Mouse (Mus musculus) forebrain, embryonic 10.5 days (tissue): ENCODE data around the gene Impdh1. TPM values are rescaled to one million over a fixed set of nuclear protein-coding genes. Genes with fewer than 3 reads are reported as not detected.

ENCODE experiments used
- DNase-seq: peaks from one replicate; pipeline ENCODE4 v3.0.0-alpha.2; 2017; ENCODE audit warnings: low spot score; ENCODE audit errors: extremely low spot score
- H3K27ac ChIP-seq: fragments of 300-500 bp; sonication (generic); 2 replicates; pipeline ENCODE4 v1.5.1; 2016; ENCODE audit warnings: mild to moderate bottlenecking
- H3K27me3 ChIP-seq: fragments of 300-500 bp; sonication (generic); 2 replicates; pipeline ENCODE4 v1.6.1; 2016; ENCODE audit warnings: mild to moderate bottlenecking; ENCODE audit not compliant: poor library complexity, severe bottlenecking
- H3K36me3 ChIP-seq: fragments of 300-500 bp; sonication (generic); replicated peaks from 2 replicates; pipeline ENCODE4 v1.6.1; 2016; ENCODE audit warnings: mild to moderate bottlenecking, moderate library complexity
- H3K4me1 ChIP-seq: fragments of 300-500 bp; sonication (generic); 2 replicates; pipeline ENCODE4 v1.6.1; 2016
- H3K4me3 ChIP-seq: fragments of 300-500 bp; sonication (generic); 2 replicates; pipeline ENCODE4 v1.5.1; 2016; ENCODE audit warnings: mild to moderate bottlenecking, moderate library complexity
- H3K9me3 ChIP-seq: fragments of 300-500 bp; sonication (generic); 2 replicates; pipeline ENCODE4 v1.6.1; 2016; ENCODE audit warnings: mild to moderate bottlenecking, moderate library complexity
- WGBS: fragments of 180-500 bp; shearing (Covaris S2); methylation state at CpG from one replicate; pipeline ENCODE4 v1.1.7; 2016; 5-methylcytosine and 5-hydroxymethylcytosine counted together
- polyA plus RNA-seq: library from polyadenylated mRNA; unstranded; fragments of >200 nt; fragmentation: Nextera tagmentation; extraction: Ambion mirVana; gene quantifications from 2 replicates; pipeline ENCODE4 v1.2.1, GENCODE M21; 2016

Gene Impdh1
- polyA plus RNA-seq, 1 experiment from 2014 or later = 39.6 TPM

DNA sequence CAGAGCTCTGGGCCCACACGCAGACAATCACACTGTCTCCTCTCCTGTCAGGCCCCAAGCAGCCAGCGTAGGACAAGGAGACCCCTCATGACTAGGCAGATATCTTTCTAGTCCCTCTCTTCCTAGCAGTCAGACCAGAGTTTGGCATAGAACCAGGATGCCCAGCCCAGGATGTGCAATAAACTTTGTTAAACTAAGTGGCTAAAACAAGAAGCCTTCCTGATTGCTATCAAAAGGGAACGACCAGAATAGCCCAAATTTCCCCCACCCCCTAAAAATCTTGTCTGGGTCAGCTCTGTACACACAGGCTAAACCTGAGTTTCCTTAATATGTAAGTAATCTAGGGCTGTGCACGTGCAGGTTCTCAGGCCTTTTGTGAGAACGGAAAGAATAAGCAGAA is 8.0 kb downstream of the Impdh1 start:
- Histone ChIP-seq H3K4me3 (no peak overlapping the region), H3K27me3 (peaks cover 8% of the 10 kb centered on the region), H3K9me3 (no peaks in the 10 kb centered on the region), H3K4me1 (peaks cover 34% of the 10 kb centered on the region), H3K27ac (no peak overlapping the region), H3K36me3 (peaks cover 34% of the 10 kb centered on the region)
- WGBS = 88% methylated on average over 5 of the region's 5 CpGs
- peak; percentile 12 for DNase-seq

DNA sequence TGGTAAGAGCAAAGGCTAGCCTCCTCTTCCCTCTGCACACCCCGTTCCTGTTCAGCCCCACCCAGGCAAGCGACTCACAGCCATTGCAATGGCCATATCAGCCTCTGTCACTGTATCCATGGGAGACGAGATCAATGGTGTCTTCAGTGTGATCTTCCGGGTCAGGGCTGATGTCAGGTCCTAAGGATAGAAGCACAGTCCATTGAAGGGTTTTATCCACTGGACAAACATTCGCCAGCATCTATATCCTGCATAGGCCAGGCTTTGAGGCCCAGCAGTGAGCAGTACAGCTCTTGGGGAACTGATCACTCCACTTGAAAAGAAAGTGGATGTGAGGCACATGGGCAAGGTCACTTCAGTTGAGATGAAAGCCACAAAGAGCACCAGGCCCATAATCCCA is 9.1 kb downstream of the Impdh1 start:
- H3K4me3 ChIP-seq = no peak overlapping the region
- no peaks in the 10 kb centered on the region for H3K27me3 ChIP-seq
- peaks cover 25% of the 10 kb centered on the region for H3K4me1 ChIP-seq
- no peak overlapping the region for H3K27ac ChIP-seq
- 87% methylated on average over 5 of the region's 5 CpGs for WGBS
- H3K36me3 ChIP-seq = peaks cover 45% of the 10 kb centered on the region
- H3K9me3 ChIP-seq = no peaks in the 10 kb centered on the region
- DNase-seq = peak; percentile 9

DNA sequence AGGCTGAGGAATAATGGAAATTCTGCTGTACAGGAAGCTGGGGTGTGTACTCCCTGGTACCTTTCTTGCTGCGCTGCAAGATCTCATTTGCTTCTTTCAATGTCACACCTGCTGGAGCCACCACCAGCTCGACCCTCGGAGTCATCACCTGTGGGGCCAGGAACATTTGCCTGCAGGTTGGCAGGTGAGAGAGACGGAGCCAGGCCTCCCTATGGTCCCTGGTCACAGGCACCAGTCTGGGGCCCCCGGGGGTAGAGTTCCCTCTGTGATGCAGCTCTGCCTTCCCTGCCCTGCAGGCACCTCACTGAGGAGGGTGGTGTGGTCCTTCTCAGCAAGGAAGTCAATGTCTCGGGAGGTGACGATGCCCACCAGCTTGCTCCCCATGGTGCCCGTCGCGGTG is 10.2 kb downstream of the Impdh1 start:
- no peaks in the 10 kb centered on the region for H3K9me3 ChIP-seq
- H3K4me3 ChIP-seq = no peak overlapping the region
- H3K36me3 ChIP-seq = peaks cover 55% of the 10 kb centered on the region
- peak; percentile 11 for DNase-seq
- no peak overlapping the region for H3K27ac ChIP-seq
- 91% methylated on average over 10 of the region's 10 CpGs for WGBS
- peaks cover 3% of the 10 kb centered on the region; the same call in 1 of the 2 replicates for H3K27me3 ChIP-seq
- H3K4me1 ChIP-seq = peaks cover 14% of the 10 kb centered on the region

- peaks cover 62% of the 10 kb centered on the region for H3K36me3 ChIP-seq
- WGBS = 64% methylated on average over 15 of the region's 15 CpGs
- peak; percentile 70 for DNase-seq
These were observed 11.1 kb downstream of the Impdh1 start for GRCm38 (mm10) chr6:29204932-29205614.

GRCm38 (mm10) chr6:29203861-29204585 is 12.1 kb downstream of the Impdh1 start:
- H3K9me3 ChIP-seq = no peaks in the 10 kb centered on the region
- 88% methylated on average over 6 of the region's 6 CpGs for WGBS
- peaks cover 62% of the 10 kb centered on the region for H3K36me3 ChIP-seq
- no peak for DNase-seq
- peaks cover 23% of the 10 kb centered on the region for H3K27me3 ChIP-seq
- H3K27ac ChIP-seq = no peak overlapping the region
- H3K4me1 ChIP-seq = peaks cover 17% of the 10 kb centered on the region
- H3K4me3 ChIP-seq = no peak overlapping the region

More at GRCm38 (mm10) chr6:29204932-29205614, 11.1 kb downstream of the Impdh1 start:
- H3K4me3 ChIP-seq = no peak overlapping the region
- H3K27me3 ChIP-seq = peaks cover 12% of the 10 kb centered on the region
- H3K9me3 ChIP-seq = no peaks in the 10 kb centered on the region
- H3K4me1 ChIP-seq = peaks cover 8% of the 10 kb centered on the region
- H3K27ac ChIP-seq = no peak overlapping the region

DNA sequence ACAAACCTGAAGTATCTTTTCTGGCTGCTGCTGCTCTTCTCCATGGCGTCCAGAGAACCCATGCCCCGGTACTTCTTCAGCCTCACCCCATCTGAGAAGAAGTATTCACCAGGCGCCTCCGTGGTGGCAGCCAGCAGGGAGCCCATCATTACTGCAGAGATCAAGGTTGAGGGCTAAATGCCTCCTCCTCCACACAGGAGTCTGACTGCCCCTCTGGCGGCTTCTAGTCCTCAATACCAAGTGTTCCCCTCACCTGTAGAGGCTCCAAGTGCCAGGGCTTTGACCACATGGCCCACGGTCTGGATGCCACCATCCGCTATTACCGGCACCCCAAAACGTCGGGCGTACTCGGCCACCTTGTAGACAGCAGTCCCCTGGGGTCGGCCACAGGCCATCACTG is 13.1 kb downstream of the Impdh1 start:
- peak; percentile 13 for DNase-seq
- Histone ChIP-seq H3K9me3 (no peaks in the 10 kb centered on the region), H3K36me3 (peaks cover 62% of the 10 kb centered on the region), H3K27ac (no peak overlapping the region), H3K4me3 (no peak overlapping the region), H3K27me3 (peaks cover 29% of the 10 kb centered on the region), H3K4me1 (peaks cover 19% of the 10 kb centered on the region)
- 95% methylated on average over 13 of the region's 13 CpGs for WGBS

DNA sequence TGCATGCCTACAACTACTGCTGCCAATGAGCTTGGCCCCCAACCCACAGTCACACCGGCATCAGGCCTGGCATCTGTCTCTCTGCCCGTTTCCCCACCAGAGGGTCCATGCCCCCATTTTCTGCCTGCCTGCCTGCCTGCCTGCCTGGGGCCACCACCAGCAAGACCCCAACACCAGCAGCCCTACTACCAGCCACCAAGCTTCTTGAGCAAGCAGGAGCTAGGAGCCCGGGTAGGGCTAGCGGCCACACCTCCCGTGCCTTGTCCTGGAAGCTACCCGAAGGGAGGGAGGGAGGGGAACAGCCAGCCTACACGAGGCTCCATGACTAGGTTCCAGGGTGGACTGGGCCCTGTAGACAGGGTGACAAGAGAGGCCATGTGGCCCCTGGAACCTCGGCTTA is 14.2 kb downstream of the Impdh1 start:
- no peak for DNase-seq
- Histone ChIP-seq H3K4me3 (no peak overlapping the region), H3K9me3 (no peaks in the 10 kb centered on the region), H3K27ac (no peak overlapping the region), H3K27me3 (peaks cover 40% of the 10 kb centered on the region), H3K4me1 (peaks cover 21% of the 10 kb centered on the region), H3K36me3 (peaks cover 60% of the 10 kb centered on the region)
- WGBS = 89% methylated on average over 8 of the region's 8 CpGs

GRCm38 (mm10) chr6:29201341-29201740 is 14.8 kb downstream of the Impdh1 start:
- H3K4me1 ChIP-seq = peaks cover 21% of the 10 kb centered on the region
- WGBS = 94% methylated on average over 5 of the region's 5 CpGs
- no peaks in the 10 kb centered on the region for H3K9me3 ChIP-seq
- no peak overlapping the region for H3K27ac ChIP-seq
- H3K27me3 ChIP-seq = peaks cover 44% of the 10 kb centered on the region
- DNase-seq = peak; percentile 13
- H3K36me3 ChIP-seq = peaks cover 54% of the 10 kb centered on the region
- H3K4me3 ChIP-seq = no peak overlapping the region

- Histone ChIP-seq H3K27me3 (peaks cover 44% of the 10 kb centered on the region), H3K4me1 (peaks cover 29% of the 10 kb centered on the region), H3K27ac (no peak overlapping the region), H3K4me3 (no peak overlapping the region), H3K36me3 (peaks cover 47% of the 10 kb centered on the region), H3K9me3 (no peaks in the 10 kb centered on the region)
- DNase-seq = peak; percentile 11
- 82% methylated on average over 3 of the region's 3 CpGs for WGBS
These were observed 15.7 kb downstream of the Impdh1 start for GRCm38 (mm10) chr6:29200496-29200895.

GRCm38 (mm10) chr6:29199223-29199855 is 16.8 kb downstream of the Impdh1 start:
- Histone ChIP-seq H3K4me3 (peak overlapping the region; percentile 50), H3K27me3 (peaks cover 48% of the 10 kb centered on the region), H3K4me1 (peaks cover 38% of the 10 kb centered on the region), H3K9me3 (no peaks in the 10 kb centered on the region), H3K36me3 (peaks cover 40% of the 10 kb centered on the region), H3K27ac (0 out of 2 replicates have a peak overlapping the region, but pooled peaks have one; percentile 60)
- WGBS = 45% methylated on average over 8 of the region's 8 CpGs
- peak; percentile 12 for DNase-seq

- peak overlapping the region; percentile 60; the same call in 1 of the 2 replicates for H3K27ac ChIP-seq
- WGBS = 16% methylated on average over 25 of the region's 25 CpGs
- peak overlapping the region; percentile 50 for H3K4me3 ChIP-seq
- peaks cover 32% of the 10 kb centered on the region for H3K36me3 ChIP-seq
- H3K27me3 ChIP-seq = peaks cover 53% of the 10 kb centered on the region
- DNase-seq = peak; percentile 91
- H3K9me3 ChIP-seq = no peaks in the 10 kb centered on the region
- H3K4me1 ChIP-seq = peaks cover 43% of the 10 kb centered on the region
These were observed 17.6 kb downstream of the Impdh1 start for GRCm38 (mm10) chr6:29198309-29199222.
